Mouse (Mus musculus): ENCODE results near the gene Serpina11.

GRCm38 (mm10) chr12:104002569-104003237 lies 12.9 kb upstream of the Serpina11 start:
- no peak for TF ChIP-seq CTCF (IDR thresholded peaks at IDR 0.05; ENCODE audit: borderline replicate concordance, insufficient read depth, low read length)
- no peak for TF ChIP-seq POLR2A (IDR thresholded peaks at IDR 0.05; ENCODE audit: low read depth, low read length)

All from embryonic fibroblast, embryonic 13.5 days (primary cell).